Mouse (Mus musculus): ENCODE data around the gene Mdga1.

DNA sequence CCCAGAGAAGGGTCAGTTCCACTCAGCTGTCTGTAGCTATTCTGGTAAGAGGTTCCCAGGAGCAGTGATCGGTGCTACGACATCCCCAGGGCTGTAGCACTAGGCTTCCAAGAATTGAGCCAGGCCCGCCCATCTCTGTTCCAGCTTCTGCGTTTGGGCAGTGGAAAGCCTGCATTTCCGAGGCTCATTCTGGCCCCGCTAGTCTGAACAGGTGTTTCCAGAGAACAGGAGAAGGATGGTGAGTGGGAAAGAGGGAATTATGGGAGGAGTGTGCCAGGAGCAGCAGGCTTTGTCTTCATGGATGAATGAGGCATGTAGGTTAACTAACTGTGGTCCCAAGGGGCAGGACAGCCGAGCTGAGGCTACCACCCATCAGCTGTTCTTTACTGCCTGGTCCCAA is 140.8 kb downstream of the Mdga1 start:
- TF ChIP-seq CTCF (IDR thresholded peaks at IDR 0.05; ENCODE audit: low read depth, low read length) (no peak), TAL1 (conservative IDR thresholded peaks at IDR 0.05; ENCODE audit: low read depth, low read length) (no peak), POLR2AphosphoS5 (IDR thresholded peaks at IDR 0.05; ENCODE audit: insufficient replicate concordance, low read depth, low read length) (no peak), GATA1 (IDR thresholded peaks at IDR 0.05; ENCODE audit: borderline replicate concordance, low read length) (no peak)
